Mouse (Mus musculus): ENCODE data around the gene Fbxl17.

DNA sequence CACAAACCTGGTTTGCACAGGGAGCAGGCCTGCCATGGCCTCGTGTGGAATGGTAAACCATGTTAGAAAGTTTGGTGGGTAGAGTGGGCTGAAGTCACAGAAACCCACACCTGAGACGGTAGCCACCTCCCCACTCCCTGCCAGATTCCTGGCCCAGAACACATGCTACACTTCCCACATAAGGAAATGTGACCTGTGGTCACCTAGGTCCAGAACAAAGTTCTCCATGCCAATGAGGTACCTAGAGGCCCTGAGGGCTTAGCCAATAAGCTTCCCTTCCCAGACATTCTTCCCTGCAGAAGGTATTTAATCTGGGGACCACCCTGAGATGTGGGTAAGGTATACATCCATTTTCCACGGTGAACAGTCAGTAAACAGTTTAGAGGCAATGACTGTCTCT lies 409.7 kb downstream of the Fbxl17 start:
- no peak for TF ChIP-seq CTCF (IDR thresholded peaks at IDR 0.05; ENCODE audit: low read depth)
- no peak for TF ChIP-seq EP300 (IDR thresholded peaks at IDR 0.05; ENCODE audit: low read depth)
